Mouse (Mus musculus) MEL (cell line): ENCODE results near the gene Cd300ld4. TPM values are rescaled to one million over a fixed set of nuclear protein-coding genes. Genes with fewer than 3 reads are reported as not detected.

Experiments used
- DNase-seq: peaks from one replicate; pipeline ENCODE4 v3.0.0; 2011; ENCODE audit warnings: low read depth, low spot score
- H3K27ac ChIP-seq: 2 replicates; pipeline ENCODE4 v1.5.1; 2012; ENCODE audit warnings: low read depth, mild to moderate bottlenecking, control low read depth, low read length, moderate library complexity; ENCODE audit not compliant: control insufficient read depth
- H3K27me3 ChIP-seq, 2 experiments: fragments of 150-350 bp in 1 of 2; sonication (generic) in 1 of 2; 2 replicates each; pipeline ENCODE4 v1.6.1; 2012; ENCODE audit warnings: low read length in 2 of 2, mild to moderate bottlenecking in 2 of 2, improper control_type of control experiment in 1 of 2, moderate library complexity in 1 of 2; ENCODE audit not compliant: insufficient read depth in 2 of 2, control insufficient read depth in 1 of 2
- H3K36me3 ChIP-seq, 2 experiments: 2 replicates each; pipeline ENCODE4 v1.6.1; 2012 to 2014; ENCODE audit warnings: low read length in 2 of 2, improper control_type of control experiment in 1 of 2, inconsistent platforms in 1 of 2, mild to moderate bottlenecking in 1 of 2; ENCODE audit not compliant: insufficient read depth in 2 of 2, control insufficient read depth in 1 of 2
- H3K4me1 ChIP-seq, 2 experiments: fragments of 150-350 bp in 1 of 2; sonication (generic) in 1 of 2; 2 replicates each; pipeline ENCODE4 v1.6.1; 2012; ENCODE audit warnings: low read length in 2 of 2, improper control_type of control experiment in 1 of 2, mild to moderate bottlenecking in 1 of 2; ENCODE audit not compliant: insufficient read depth in 2 of 2, control insufficient read depth in 1 of 2
- H3K4me3 ChIP-seq, 2 experiments: fragments of 150-350 bp in 1 of 2; sonication (generic) in 1 of 2; 2 replicates each; pipeline ENCODE4 v1.5.1; 2012; ENCODE audit warnings: low read depth in 2 of 2, low read length in 2 of 2, mild to moderate bottlenecking in 2 of 2, moderate library complexity in 2 of 2, control low read depth in 1 of 2, improper control_type of control experiment in 1 of 2; ENCODE audit not compliant: control insufficient read depth in 1 of 2, insufficient read depth in 1 of 2
- H3K79me2 ChIP-seq: 2 replicates; pipeline ENCODE4 v1.6.1; 2012; ENCODE audit warnings: mild to moderate bottlenecking, low read length, moderate library complexity; ENCODE audit not compliant: control insufficient read depth, poor library complexity, insufficient read depth
- H3K9ac ChIP-seq: 2 replicates; pipeline ENCODE4 v1.6.1; 2012; ENCODE audit warnings: low read depth, mild to moderate bottlenecking, control low read depth, low read length, moderate library complexity; ENCODE audit not compliant: control insufficient read depth, poor library complexity, severe bottlenecking
- H3K9me3 ChIP-seq: fragments of 150-350 bp; sonication (generic); replicated peaks from 2 replicates; pipeline ENCODE4 v1.6.1; 2012; ENCODE audit warnings: mild to moderate bottlenecking, low read length, improper control_type of control experiment, moderate library complexity; ENCODE audit not compliant: insufficient read depth
- CHD2 ChIP-seq: IDR thresholded peaks from 2 replicates; pipeline ENCODE4 v1.6.1; 2011; ENCODE audit warnings: low read length, improper control_type of control experiment
- CTCF ChIP-seq, 3 experiments: IDR thresholded peaks in 2 of 3; conservative IDR thresholded peaks in 1 of 3; 2 replicates each; pipeline ENCODE4 v1.5.1; 2011 to 2012; ENCODE audit warnings: low read length in 3 of 3, low read depth in 2 of 3, mild to moderate bottlenecking in 2 of 3, improper control_type of control experiment in 1 of 3, inconsistent platforms in 1 of 3, mixed read lengths in 1 of 3, moderate library complexity in 1 of 3; ENCODE audit not compliant: control insufficient read depth in 1 of 3, insufficient read depth in 1 of 3, poor library complexity in 1 of 3, severe bottlenecking in 1 of 3
- E2F4 ChIP-seq: IDR thresholded peaks from 2 replicates; pipeline ENCODE4 v1.6.1; 2011; ENCODE audit warnings: low read depth, low read length, improper control_type of control experiment, borderline replicate concordance
- ETS1 ChIP-seq: IDR thresholded peaks from 2 replicates; pipeline ENCODE4 v1.6.1; 2012; ENCODE audit warnings: low read depth, mild to moderate bottlenecking, inconsistent platforms, low read length, improper control_type of control experiment, moderate library complexity
- GABPA ChIP-seq: IDR thresholded peaks from 2 replicates; pipeline ENCODE4 v1.6.1; 2012; ENCODE audit warnings: low read depth, mild to moderate bottlenecking, inconsistent platforms, low read length, improper control_type of control experiment, moderate library complexity
- GATA1 ChIP-seq: IDR thresholded peaks from 2 replicates; pipeline ENCODE4 v1.6.1; 2011; ENCODE audit warnings: low read depth, low read length, improper control_type of control experiment
- MAFK ChIP-seq: IDR thresholded peaks from 2 replicates; pipeline ENCODE4 v1.6.1; 2011; ENCODE audit warnings: low read depth, mild to moderate bottlenecking, low read length, improper control_type of control experiment, borderline replicate concordance
- MAX ChIP-seq: IDR thresholded peaks from 2 replicates; pipeline ENCODE4 v1.6.1; 2011; ENCODE audit warnings: low read length, improper control_type of control experiment
- MEF2A ChIP-seq: IDR thresholded peaks from 2 replicates; pipeline ENCODE4 v1.6.1; 2014; ENCODE audit warnings: low read depth, mild to moderate bottlenecking, inconsistent platforms, low read length, improper control_type of control experiment; ENCODE audit not compliant: poor library complexity, insufficient replicate concordance, severe bottlenecking; ENCODE audit errors: extremely low read depth
- MXI1 ChIP-seq: IDR thresholded peaks from 2 replicates; pipeline ENCODE4 v1.6.1; 2011; ENCODE audit warnings: mild to moderate bottlenecking, low read depth, low read length, improper control_type of control experiment
- NELFE ChIP-seq: IDR thresholded peaks from 2 replicates; pipeline ENCODE4 v1.6.1; 2011; ENCODE audit warnings: low read depth, low read length, improper control_type of control experiment
- NRF1 ChIP-seq: IDR thresholded peaks from 2 replicates; pipeline ENCODE4 v1.6.1; 2014; ENCODE audit warnings: low read depth, mild to moderate bottlenecking, inconsistent platforms, low read length, improper control_type of control experiment, moderate library complexity; ENCODE audit not compliant: poor library complexity, insufficient read depth, severe bottlenecking
- POLR2A ChIP-seq, 2 experiments: IDR thresholded peaks; 2 replicates each; pipeline ENCODE4 v1.6.1; 2011 to 2012; ENCODE audit warnings: low read length in 2 of 2, mild to moderate bottlenecking in 2 of 2, control low read depth in 1 of 2, improper control_type of control experiment in 1 of 2, low read depth in 1 of 2, moderate library complexity in 1 of 2; ENCODE audit not compliant: control insufficient read depth in 1 of 2, insufficient read depth in 1 of 2, poor library complexity in 1 of 2
- POLR2AphosphoS5 ChIP-seq: IDR thresholded peaks from 2 replicates; pipeline ENCODE4 v1.6.1; 2012; ENCODE audit warnings: low read depth, borderline replicate concordance, mild to moderate bottlenecking, inconsistent platforms, low read length, moderate library complexity, mixed read lengths
- RCOR1 ChIP-seq: IDR thresholded peaks from 2 replicates; pipeline ENCODE4 v1.6.1; 2012; ENCODE audit warnings: low read depth, mild to moderate bottlenecking, inconsistent platforms, low read length, improper control_type of control experiment
- SIN3A ChIP-seq: IDR thresholded peaks from 2 replicates; pipeline ENCODE4 v1.6.1; 2012; ENCODE audit warnings: low read length, improper control_type of control experiment, inconsistent platforms
- SMC3 ChIP-seq: IDR thresholded peaks from 2 replicates; pipeline ENCODE4 v1.6.1; 2011; ENCODE audit warnings: low read depth, low read length, improper control_type of control experiment
- TBP ChIP-seq: IDR thresholded peaks from 2 replicates; pipeline ENCODE4 v1.8.0; 2011; ENCODE audit warnings: low read depth, low read length, improper control_type of control experiment
- TCF12 ChIP-seq: IDR thresholded peaks from 2 replicates; pipeline ENCODE4 v1.6.1; 2014; ENCODE audit warnings: low read depth, mild to moderate bottlenecking, inconsistent platforms, low read length, improper control_type of control experiment, moderate library complexity
- USF1 ChIP-seq: IDR thresholded peaks from 2 replicates; pipeline ENCODE4 v1.6.1; 2014; ENCODE audit warnings: low read depth, mild to moderate bottlenecking, inconsistent platforms, low read length, improper control_type of control experiment, moderate library complexity
- USF2 ChIP-seq, 2 experiments: IDR thresholded peaks; 2 replicates each; pipeline ENCODE4 v1.6.1; 2011 to 2012; ENCODE audit warnings: improper control_type of control experiment in 2 of 2, low read length in 2 of 2, borderline replicate concordance in 1 of 2, inconsistent platforms in 1 of 2, low read depth in 1 of 2, mild to moderate bottlenecking in 1 of 2; ENCODE audit not compliant: insufficient read depth in 1 of 2
- polyA plus RNA-seq, 2 experiments: library from polyadenylated mRNA; stranded (reverse) in 1 of 2; unstranded in 1 of 2; fragments of >175 nt in 1 of 2; fragments of >200 nt in 1 of 2; gene quantifications; 2 replicates each; pipeline versions ENCODE4 v1.2.1 to v1.2.4; 2012; ENCODE audit warnings: low replicate concordance in 2 of 2, low read depth in 1 of 2; ENCODE audit not compliant: insufficient read length in 2 of 2, insufficient read depth in 1 of 2, missing spikeins in 1 of 2
- total RNA-seq: library from RNA; depleted of rRNA; stranded (reverse); fragments of 300-350 nt; gene quantifications from 2 replicates; pipeline ENCODE4 v1.2.3, GENCODE M21; 2012

Cd300ld4 gene
- total and polyA plus RNA-seq, 3 experiments, result not detected

DNA sequence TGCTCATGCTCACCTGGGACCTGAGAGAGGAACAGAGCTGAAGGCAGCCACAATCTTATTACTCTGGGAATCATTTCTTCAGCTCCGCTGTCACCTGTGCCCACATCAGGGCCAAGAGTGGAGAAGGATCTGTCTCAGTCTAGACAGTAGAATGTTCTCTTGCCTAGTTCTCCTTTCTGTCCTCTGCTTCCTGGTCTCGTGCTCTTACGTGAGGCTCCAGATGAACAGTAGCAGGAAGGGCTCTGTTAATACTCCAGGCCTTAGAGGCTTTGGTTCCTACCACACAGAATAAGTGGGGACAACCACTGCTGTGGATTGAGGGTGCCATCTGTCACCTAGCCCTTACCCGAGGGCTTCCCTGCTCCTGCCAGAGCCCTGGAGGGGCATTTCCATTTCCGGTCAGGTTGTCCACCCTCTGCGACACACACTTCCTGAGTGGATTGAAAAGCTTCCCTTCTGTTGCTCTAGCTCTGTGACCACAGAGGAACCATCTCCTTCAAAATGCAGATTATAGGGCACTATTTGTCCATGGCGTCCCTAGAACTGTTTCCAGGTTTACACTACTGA is 25.3 kb downstream of the Cd300ld4 start, which contains the start of gene Cd300c2:
Gene Cd300c2, minus strand, starts transcription at position 407 of the 567 bp plus-strand sequence.
- no peak within 1 kb of the TSS for H3K9ac ChIP-seq
- no peaks in the 10 kb centered on the region for H3K27me3 ChIP-seq
- no peak within 1 kb of the TSS for H3K27ac ChIP-seq
- no peak for DNase-seq
- TF ChIP-seq GATA1 (no peak), E2F4 (no peak), RCOR1 (no peak), GABPA (no peak), POLR2A (IDR thresholded peaks at IDR 0.05; ENCODE audit: control insufficient read depth in 1 of 2, insufficient read depth in 1 of 2, low read depth in 1 of 2, low read length in 2 of 2, poor library complexity in 1 of 2) (no peak), MEF2A (no peak), MAFK (no peak), MAX (no peak), SIN3A (no peak), ETS1 (no peak), CHD2 (no peak), MXI1 (no peak), NELFE (no peak)
- no peaks in the 10 kb centered on the region for H3K36me3 ChIP-seq
- H3K9me3 ChIP-seq, result no peaks in the 10 kb centered on the region
- H3K4me1 ChIP-seq, result no peaks in the 10 kb centered on the region
- H3K4me3 ChIP-seq, result no peak within 1 kb of the TSS
- no peaks in the 10 kb centered on the region for H3K79me2 ChIP-seq

DNA sequence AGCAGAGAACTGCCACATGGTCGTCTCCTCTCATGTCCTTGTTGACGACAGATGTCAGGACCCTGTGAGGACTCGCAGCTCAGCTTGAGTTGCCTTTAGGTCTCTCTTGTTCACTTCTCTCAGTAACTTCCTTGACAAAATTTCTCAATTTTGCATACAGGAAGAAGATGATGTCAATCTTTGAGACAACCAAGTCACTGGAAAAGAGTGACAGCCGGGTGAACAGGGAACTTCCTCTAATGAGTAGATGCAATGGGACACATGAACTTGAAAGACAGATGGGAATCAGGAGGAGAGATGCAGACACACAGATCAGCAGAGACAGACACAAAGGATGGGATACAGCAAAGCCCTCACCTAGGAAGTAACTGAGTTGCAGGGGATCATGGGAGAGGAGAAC is 37.0 kb downstream of the Cd300ld4 start, which contains the start of gene Cd300ld:
Gene Cd300ld, minus strand, starts transcription at position 130 of the 400 bp plus-strand sequence.
- DNase-seq, result no peak
- TF ChIP-seq GATA1 (no peak), NRF1 (no peak), E2F4 (no peak), GABPA (no peak), POLR2AphosphoS5 (no peak), CTCF (IDR thresholded peaks at IDR 0.05 in 2 of 3, conservative IDR thresholded peaks at IDR 0.05 in 1 of 3; ENCODE audit: control insufficient read depth in 1 of 3, insufficient read depth in 1 of 3, low read depth in 2 of 3, low read length in 3 of 3, poor library complexity in 1 of 3, severe bottlenecking in 1 of 3) (no peak), USF2 (IDR thresholded peaks at IDR 0.05; ENCODE audit: borderline replicate concordance in 1 of 2, insufficient read depth in 1 of 2, low read depth in 1 of 2, low read length in 2 of 2) (no peak), USF1 (no peak), MXI1 (no peak), TCF12 (no peak), TBP (no peak), SMC3 (no peak)
- TF ChIP-seq, all 39 proteins: peak for 0
- H3K9me3 ChIP-seq, result no peaks in the 10 kb centered on the region; the same call in 1 of the 2 replicates
- no peaks in the 10 kb centered on the region for H3K27me3 ChIP-seq
- no peak within 1 kb of the TSS for H3K27ac ChIP-seq
- H3K4me1 ChIP-seq, result no peaks in the 10 kb centered on the region
- H3K4me3 ChIP-seq, result no peak within 1 kb of the TSS
- H3K9ac ChIP-seq, result no peak within 1 kb of the TSS
- H3K36me3 ChIP-seq, result no peaks in the 10 kb centered on the region
- no peaks in the 10 kb centered on the region for H3K79me2 ChIP-seq
